Mouse (Mus musculus) neural tube, embryonic 10.5 days (tissue): ENCODE results near the gene Acadvl.

ENCODE experiments used
- DNase-seq: peaks from one replicate; pipeline ENCODE4 v3.0.0-alpha.2; 2017; ENCODE audit warnings: low spot score; ENCODE audit errors: extremely low spot score

Gene Acadvl

DNA sequence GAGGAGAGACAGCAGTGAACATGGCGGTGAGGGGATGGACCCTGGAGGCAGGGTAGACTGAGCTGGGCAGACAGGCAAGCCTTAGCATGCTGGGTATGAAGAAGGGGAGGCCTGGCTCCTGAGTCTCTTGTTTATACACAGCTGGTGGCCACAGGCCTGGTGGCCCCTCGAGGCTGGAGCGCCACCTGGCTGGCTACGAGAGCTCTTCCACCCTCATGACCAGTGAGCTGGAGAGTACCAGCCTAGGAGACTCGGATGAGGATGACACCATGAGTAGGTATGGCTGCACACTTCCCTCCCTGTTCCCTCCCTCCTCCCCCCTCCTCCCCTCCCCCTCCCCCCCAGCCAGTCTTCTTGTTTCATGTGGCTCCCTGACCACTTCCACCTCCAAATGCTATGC lies 9.7 kb downstream of the Acadvl start:
- no peak for DNase-seq

DNA sequence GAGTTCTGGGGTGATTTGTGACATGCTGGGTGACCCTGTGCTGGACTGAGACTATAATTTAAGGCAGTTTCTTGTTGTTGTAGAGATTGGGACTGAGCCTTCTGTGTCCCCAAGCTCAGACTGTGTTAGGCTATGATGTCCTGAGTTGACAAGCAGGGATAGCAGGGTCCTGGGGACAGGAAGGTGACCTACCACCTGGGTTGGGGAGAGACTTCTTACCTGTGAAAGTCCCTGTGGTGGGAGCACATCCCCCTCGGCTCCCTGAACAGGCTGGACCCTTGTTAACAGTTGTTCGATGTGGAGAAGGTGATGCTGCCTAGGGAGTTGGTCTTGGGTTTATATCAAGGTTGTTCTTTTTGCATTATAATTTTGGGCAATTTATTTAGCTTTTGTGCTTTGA lies 12.7 kb downstream of the Acadvl start:
- no peak for DNase-seq

DNA sequence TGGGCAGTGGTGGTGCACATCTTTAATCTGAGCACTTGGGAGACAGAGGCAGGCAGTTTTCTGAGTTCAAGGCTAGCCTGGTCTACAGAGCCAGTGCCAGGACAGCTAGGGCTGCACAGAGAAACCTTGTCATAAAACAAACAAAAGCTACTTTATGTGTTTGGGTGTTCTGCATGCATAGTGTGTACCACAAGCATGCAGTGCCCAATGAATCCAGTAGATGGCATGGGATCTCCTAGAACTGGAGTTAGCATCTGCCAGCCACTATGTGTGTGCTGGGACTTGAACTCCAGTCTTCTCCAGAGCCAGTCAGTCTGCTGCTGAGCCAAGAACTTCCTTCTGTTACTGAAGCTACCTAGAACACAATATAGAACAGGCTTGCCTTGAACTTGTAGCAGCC lies 13.3 kb downstream of the Acadvl start:
- DNase-seq = no peak

DNA sequence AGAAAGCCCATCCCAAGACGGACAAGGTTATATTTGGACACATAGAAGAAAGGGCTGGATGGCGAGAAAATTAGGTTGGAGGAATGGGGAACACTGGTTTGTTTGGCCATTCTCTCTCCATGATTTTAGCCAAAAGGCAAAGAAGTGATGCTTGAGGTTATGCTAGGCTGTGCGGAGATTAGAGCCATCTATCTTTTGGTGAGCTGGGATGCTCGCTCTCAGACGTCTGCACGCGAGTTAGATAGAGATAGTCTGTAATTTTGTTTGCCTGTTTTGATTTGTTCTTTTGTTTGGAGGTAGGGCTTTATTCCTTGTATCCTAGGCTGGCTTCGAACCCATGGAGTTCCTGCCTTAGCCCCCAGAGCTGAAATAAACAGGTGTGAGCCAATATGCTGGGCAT lies 14.1 kb downstream of the Acadvl start:
- DNase-seq = no peak

DNA sequence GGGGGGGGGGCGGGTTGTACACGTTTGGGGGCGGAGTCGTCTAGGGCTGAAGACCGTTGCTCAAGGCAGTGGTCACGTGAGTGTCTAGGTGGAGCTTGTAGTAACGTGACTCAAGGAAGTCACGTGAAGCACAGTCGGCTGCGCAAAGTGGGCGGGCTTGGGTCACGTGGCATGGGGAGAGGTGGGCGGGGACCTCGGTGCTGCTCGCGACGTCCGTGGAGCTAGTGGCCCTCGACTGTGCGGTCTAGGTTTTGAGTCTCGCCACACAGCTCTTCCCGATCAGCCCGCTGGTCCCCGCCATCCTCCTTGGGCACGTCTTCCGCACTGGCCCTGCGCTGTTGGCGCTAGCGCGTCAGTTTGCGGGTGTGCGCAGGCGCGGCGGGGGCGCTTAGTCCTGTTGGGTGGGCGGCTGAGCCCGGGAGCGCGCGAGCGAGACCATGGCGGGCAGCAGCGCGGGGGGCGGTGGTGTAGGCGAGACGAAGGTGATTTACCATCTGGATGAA lies 14.8 kb downstream of the Acadvl start, which contains the start of gene Dvl2:
Gene Dvl2 (plus strand): TSS at position 200 of the 503 bp plus-strand sequence.
- DNase-seq = peak; percentile 97

DNA sequence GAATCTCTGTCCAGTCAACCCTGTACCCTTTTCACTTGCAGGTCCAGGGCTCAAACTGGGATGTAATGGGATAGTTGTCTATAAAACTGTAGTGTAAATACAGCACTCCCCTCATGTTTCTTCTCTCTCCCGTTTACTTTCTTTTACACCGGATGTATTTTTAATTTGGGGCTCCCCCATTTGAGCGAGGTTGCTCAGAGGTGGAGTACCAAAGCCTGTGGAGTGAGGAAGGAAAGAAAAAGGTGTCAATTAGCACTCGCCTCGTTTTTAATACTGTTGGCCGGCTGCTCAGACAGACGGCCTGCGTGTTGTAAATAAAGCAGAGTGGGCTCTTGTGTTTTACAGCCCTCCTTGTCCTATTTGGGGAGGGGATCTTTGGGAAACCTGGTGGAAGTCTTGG lies 15.5 kb downstream of the Acadvl start:
- no peak for DNase-seq

DNA sequence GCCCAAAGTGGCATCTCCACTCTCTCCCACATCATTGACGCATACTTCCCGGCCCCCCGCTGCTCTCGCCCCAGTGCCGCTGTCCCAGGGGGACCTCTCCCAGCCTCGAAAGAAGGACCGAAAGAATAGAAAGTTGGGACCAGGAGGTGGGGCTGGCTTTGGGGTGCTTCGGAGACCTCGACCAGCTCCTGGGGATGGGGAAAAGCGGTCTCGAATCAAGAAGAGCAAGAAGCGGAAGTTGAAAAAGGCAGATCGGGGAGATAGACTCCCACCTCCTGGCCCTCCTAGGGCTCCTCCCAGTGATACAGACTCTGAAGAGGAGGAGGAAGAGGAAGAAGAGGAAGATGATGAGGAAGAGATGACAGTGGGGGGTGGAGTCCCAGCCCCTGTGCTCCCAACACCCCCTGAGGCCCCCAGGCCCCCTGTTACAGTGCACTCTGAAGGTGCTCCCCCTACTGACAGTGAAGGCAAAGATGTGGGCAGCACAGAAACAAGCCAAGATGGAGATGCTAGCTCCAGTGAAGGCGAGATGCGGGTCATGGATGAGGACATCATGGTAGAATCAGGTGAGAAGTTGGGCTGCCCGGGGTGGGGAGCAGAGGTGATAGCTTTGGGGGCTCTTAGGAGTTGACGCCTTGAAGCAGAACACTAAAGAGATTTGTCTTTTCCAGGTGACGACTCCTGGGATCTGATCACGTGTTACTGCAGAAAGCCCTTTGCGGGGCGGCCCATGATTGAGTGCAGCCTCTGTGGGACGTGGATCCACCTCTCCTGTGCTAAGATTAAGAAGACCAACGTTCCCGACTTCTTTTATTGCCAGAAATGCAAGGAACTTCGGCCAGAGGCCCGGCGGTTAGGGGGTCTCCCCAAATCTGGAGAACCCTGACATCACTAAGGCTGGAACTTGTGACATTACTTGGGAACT lies 16.4 kb downstream of the Acadvl start:
- no peak for DNase-seq

DNA sequence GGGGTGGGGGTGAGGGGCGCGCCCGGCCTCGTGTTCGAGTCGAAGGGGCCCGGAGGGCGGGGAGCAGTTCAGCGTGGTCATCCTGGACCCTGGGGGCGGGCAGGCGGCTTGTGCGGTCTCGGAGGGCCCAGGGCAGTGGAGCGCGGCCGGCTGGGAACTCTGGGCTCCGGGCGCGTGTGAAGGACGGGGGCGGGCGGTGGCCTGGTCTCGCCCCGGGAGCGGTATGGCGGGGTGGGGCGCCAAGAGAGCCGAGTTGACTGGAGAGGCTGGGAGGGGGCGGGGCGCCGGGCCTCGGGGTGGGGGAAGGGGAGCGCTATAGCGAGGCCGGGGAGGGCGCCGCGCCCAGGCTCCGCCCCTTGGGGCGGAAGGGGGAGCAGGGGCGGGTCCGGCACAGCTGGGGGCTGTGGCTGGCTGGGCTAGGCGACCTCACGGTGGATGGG lies 18.1 kb downstream of the Acadvl start:
- peak; percentile 89 for DNase-seq

DNA sequence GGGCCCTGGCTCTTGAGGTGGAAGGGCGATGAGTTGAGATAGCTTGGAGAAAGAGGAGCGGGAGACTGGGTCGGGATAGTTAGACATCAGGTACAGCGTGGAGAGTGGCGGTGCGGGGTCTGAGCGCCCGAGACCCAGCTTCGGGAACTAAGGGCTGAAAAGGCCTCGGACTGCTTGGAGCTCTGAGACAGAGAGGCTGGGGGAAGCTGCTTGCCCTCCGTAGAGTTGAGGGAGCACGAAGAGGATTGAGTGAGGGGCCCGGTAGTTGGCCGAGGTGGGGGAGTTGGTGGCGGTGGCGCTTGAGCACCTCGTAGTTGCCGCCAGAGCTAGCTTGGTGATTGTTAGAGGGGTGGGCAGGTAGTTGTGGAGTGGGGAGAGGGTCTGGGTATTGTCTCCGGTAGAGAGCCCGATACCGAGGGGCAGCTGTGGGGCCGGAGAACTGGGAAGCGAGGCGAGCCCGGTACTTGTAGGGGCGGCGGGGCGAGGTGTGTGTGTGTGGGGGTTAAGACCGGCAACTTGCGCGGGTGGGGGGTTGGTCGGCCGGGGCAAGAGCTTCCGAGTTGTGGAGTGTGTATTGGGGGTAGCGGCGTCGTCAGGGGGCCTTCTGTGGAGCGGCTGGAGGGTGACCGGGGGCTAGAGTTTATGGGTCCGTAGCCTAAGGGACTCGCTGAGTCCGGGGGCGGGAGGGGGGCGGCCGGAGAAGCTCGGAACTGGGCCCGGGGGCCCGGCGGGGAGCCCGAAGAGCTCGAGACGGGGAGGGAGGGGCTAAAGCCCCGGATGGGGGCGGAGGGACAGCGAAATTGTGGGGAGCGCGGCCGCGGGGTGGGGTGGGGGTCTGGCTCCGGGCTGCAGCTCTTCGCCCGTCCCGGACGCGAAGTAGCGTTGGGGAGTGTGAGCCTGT lies 18.8 kb downstream of the Acadvl start:
- peak; percentile 60 for DNase-seq

DNA sequence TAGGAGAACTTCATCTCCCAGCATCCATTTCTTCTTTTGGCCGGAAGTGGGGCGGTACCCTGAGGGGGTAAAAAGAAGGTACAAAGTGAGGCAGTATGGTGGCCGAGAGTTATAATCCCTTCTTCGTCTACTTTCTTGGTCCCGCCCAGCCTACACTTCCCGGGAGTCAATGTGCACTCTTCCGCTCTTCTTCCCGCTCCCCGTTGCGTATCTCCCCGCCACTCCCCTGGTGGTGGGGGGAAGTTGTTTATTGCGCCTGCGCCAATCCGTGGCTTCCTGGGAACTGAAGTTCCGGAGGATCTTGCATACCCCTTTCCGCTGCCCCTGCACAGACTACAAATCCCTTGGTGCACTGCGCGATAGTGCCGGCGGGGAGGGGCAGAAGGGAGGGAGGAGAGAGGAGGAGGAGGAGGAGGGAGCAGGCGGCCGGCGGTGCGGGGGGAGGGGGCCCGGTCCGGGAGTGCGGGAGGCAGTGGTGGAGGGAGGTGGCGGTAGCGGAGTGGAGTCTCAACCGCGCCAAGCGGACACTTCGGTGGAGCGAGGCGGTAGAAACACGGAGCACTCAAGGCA lies 19.7 kb downstream of the Acadvl start, which contains the start of gene Phf23:
Gene Phf23 (plus strand): TSS at position 387 of the 570 bp plus-strand sequence.
- peak; percentile 97 for DNase-seq

DNA sequence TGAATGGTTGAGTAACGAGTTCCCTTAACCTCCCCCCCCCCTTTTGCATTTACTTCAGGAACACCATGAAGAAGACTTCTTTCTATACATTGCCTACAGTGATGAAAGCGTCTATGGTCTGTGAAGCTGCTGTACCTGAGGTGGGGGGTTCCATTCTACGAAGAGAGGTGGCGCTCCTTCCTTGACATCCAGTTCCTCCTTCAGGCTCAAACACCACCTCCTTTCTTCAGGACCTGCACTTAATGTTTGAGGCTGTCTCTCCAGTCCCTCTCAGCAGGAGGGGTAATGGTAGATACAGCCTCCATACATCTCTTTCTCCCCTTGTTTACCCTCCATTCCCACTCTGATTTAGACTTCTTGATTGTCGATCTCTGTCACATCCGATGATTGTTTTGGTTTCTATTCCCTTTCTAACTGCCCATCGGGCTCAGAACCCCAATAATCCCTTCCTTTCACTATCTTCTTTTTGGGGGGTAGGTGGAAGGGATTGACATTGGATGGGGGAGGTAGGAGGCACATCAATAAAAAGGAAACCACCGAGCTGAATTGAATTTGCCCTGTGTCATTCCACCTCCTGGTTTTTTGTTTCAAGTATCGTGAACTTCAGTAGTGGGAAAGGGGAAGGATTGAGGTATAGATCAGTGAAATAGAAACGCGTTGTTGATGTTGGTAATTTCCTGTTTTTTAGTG lies 20.7 kb downstream of the Acadvl start:
- DNase-seq = no peak

DNA sequence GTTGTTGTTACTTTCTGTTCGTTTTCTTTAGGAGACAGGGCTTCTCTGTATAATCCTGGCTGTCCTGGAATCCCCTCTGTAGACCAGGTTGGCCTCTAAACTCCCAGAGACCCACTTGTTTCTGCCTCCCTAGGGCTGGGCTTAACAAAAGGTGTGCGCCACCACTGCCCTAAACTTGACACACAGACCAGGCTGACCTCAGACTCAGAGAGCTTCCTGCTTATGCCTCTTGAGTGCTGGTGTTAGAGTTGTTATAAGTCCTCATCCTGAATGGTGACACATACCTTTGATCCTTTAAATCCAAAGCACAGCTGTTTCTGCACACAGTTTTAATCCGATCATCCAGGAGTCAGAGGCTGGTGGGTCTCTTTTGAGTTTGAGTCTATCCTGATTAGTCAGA lies 22.3 kb downstream of the Acadvl start:
- DNase-seq = no peak

DNA sequence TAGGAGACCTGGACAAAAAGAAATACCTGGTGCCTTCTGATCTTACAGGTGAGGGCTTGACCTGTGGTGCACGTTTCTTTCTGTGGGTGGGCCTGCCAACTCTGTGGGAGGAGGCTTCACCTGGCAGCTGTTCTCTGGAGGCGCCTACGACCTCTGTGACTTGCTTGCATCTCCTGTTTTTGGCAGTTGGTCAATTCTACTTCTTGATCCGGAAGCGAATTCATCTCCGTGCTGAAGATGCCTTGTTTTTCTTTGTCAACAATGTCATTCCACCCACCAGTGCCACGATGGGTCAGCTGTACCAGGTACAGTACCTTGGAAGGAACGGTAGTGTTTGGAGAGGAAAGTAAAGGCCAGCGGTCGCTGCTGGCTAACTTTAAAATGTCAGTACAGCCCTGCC lies 22.8 kb downstream of the Acadvl start:
- no peak for DNase-seq

DNA sequence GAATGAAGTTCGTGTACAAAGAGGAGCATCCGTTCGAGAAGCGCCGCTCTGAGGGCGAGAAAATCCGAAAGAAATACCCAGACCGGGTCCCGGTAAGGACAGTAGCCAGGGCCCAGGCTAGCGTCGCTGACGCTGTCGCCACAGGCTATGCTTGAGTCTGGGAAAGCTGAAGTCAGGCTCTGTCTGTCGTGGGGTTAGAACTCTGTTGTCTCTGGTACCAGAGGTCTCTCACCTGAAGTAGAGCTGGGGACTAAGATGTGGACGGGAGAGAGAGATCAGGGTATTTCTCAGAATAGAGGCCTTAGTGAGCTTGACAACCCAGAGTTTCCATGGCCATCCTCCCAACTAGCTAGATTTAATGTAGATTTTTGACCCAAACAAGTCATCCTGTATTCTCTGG lies 23.5 kb downstream of the Acadvl start:
- no peak for DNase-seq

DNA sequence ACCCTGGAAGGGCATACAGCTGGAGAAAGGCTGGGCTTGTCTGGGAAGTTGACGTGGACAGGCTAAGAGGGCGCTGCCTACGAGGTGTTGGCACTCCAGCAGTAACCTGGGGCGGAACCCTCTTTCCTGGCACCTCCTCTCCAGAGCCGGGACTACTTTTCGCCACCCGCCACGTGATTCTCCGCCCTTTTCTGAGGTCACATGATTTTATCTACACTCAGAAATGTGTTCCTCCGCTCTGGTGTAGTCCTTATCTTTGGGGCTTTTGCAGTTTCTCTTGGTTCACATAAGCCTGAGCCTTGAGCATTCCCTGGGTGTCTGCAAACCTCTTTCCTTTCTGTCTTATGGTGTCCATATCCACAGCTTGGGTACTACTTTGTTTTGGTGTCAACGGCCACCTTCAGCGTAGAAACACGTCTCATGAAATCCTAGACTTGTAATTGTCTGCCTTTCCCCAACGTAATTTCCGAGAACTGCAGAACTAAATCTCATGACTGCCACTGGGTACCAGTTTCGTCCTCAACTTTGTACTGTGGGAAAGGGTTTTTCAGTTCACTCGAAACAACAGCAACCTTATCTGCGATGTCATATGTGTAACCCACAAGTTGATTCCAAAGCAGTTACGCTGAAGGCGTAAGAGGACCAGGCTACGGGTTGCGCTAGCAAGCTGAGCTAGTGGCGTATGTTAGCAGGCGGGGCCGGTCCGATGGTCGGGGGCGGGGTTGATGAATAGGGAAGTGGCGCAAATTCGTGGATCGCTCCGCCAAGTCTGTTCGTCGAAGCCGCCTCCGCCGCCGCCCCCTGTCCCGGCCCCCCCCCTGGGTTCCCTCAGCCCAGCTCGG lies 24.1 kb downstream of the Acadvl start, which contains the start of gene Gabarap:
Gene Gabarap (plus strand): TSS at position 294 of the 842 bp plus-strand sequence.
- DNase-seq = peak; percentile 95

DNA sequence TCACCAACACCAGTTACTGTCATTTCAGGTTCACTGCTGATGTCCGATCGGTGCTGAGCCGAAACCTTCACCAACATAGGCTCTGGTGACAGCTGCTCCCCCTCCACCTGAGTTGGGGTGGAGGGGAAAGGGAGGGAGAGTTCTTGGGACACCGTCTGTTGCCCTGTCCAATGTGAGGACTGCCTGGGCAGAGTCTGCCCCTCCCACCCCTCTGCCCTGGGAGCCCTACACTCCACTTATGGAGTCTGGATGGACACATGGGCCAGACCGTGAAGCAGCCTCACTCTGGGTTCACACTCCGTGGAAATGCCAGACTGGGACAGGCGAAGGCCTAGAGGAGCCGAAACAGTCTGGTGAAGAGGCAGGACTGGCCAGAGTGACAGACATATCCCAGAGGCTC lies 25.3 kb downstream of the Acadvl start:
- no peak for DNase-seq

DNA sequence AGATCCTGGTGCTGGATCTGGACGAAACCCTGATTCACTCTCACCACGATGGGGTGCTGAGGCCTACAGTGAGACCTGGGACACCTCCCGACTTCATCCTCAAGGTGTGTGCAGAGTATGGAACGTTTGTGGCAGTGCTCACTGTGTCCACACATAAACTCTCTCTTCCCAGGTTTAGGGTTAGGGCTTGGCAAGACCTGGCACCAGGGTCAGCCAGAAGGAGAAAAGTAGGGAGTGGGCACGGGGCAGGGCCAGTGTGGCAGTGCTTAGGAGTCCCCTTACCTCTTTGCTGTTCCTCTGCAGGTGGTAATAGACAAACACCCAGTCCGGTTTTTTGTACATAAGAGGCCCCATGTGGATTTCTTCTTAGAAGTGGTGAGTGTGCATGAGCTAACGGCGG lies 30.8 kb downstream of the Acadvl start:
- DNase-seq = no peak

DNA sequence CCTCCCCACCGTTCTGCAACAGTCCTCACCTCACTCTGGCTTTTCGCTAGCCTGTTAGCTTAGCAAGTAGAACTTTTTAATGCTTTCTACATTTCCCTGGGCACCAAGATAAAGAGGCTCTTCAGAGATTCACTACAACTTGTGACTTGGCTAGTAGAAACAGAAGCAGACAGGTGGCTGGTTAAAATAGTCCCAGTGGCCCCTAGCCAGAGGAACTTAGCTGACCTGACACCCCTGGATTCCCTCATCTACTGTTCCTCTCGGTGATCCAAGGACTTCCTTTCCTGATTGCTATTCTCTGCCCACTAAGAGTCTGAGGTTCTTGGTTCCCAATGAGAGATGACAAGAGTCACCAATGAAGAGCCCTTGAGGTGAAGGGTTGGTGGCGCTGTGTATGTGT lies 31.8 kb downstream of the Acadvl start:
- DNase-seq = no peak

DNA sequence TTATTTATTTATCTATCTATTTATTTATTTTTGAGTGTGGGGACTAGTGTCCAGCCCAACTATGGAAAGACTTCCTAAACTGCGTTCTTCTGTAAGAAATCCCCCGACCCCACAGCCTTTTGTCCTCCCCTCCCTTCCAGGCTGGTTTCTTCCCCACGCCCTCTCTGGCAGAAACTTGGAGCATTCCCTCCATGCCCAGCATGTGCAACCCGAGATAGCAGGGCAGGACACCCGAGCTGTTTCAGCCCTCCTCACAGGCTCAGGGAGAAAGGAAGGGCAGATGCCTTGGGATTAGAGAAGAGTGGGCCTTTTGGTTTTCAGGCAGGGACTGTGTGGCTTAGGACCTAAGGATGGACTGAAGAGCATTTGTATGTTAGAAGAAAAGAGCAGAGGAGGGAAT lies 32.3 kb downstream of the Acadvl start:
- no peak for DNase-seq

DNA sequence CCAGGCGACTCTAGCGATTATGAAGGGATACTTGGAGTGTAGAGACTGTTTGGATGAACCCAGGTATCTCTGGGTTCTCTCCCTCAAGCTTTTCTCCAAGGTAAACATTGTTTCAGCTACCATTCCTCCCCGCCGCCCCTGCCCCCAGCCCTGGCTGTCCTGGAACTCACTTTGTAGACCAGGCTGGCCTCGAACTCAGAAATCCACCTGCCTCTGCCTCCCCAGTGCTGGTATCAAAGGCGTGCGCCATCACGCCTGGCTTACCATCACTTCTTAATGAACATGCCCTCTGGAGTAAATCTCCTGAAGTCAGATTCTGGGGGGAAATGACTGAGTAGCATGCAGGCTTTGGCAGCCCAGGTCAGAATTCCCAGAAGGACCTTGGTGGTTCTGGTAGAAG lies 33.0 kb downstream of the Acadvl start, which contains the start of gene Elp5:
Gene Elp5 (minus strand): TSS at position 293 of the 400 bp plus-strand sequence.
- no peak for DNase-seq
